Mouse (Mus musculus): ENCODE data around the gene Rassf8. TPM values are rescaled to one million over a fixed set of nuclear protein-coding genes. Genes with fewer than 3 reads are reported as not detected.

Rassf8 gene
- polyA plus RNA-seq, 1 experiment from 2014 or later, result 4.4 TPM

DNA sequence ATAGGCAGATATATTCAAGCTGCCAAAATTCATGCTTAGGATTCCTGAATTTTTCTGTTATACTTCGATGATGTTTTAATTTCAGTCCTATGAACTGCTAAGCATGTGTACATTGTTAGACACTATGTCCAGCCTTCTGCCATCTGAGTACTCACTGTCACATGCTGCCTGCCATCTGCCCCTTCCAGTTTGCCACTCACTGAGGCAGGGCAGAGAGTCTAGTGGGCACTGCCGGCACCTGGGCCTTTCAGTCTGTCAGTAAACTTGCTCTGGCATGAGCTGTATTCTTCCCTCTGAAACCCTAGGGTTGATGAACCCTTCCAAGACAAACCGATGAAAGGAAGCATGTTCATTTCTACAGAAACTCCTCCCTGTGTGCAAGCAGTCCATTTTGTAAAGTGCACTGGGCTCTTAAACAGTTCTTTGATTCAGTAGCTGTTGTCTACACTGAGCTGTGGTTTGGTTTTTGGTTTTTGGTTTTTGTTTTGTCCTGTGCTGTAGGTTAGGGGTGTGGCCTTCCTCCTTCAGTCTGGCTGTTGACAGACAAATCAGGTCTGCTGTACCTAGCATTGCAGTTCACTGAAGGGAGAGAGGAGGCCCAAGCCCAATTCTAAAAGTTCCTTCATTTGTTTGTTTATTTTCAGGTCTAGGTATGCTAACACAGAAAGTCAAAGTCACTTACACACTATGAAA, 55.4 kb downstream of the Rassf8 start:
- Histone ChIP-seq H3K27ac (replicated peaks; ENCODE audit: low read depth, low read length) (no peak overlapping the region), H3K9me3 (ENCODE audit: control insufficient read depth, low read length) (no peaks in the 10 kb centered on the region), H3K4me1 (ENCODE audit: control insufficient read depth, insufficient read depth, low read length) (0 out of 2 replicates have a peak, but pooled peaks cover 4% of the 10 kb centered on the region), H3K9ac (replicated peaks; ENCODE audit: low read length) (no peak overlapping the region), H3K36me3 (ENCODE audit: control insufficient read depth, insufficient read depth, low read length) (no peaks in the 10 kb centered on the region), H3K4me2 (ENCODE audit: low read length) (no peak overlapping the region), H3K4me3 (replicated peaks; ENCODE audit: low read depth, low read length) (no peak overlapping the region), H3K27me3 (ENCODE audit: control insufficient read depth, insufficient read depth, low read length) (no peaks in the 10 kb centered on the region)
- no peak for DNase-seq
- no peak for ATAC-seq (ENCODE audit: low FRiP score, low TSS enrichment)
- WGBS, result 87% methylated on average over 3 of the region's 3 CpGs

- Histone ChIP-seq H3K27ac (replicated peaks; ENCODE audit: low read depth, low read length) (no peak overlapping the region), H3K36me3 (ENCODE audit: control insufficient read depth, insufficient read depth, low read length) (no peaks in the 10 kb centered on the region), H3K9me3 (ENCODE audit: control insufficient read depth, low read length) (no peaks in the 10 kb centered on the region), H3K4me3 (replicated peaks; ENCODE audit: low read depth, low read length) (no peak overlapping the region), H3K4me2 (ENCODE audit: low read length) (no peak overlapping the region), H3K27me3 (ENCODE audit: control insufficient read depth, insufficient read depth, low read length) (no peaks in the 10 kb centered on the region), H3K4me1 (ENCODE audit: control insufficient read depth, insufficient read depth, low read length) (no peaks in the 10 kb centered on the region), H3K9ac (replicated peaks; ENCODE audit: low read length) (no peak overlapping the region)
- ATAC-seq (ENCODE audit: low FRiP score, low TSS enrichment) (no peak), DNase-seq (no peak)
- 88% methylated on average over 8 of the region's 8 CpGs for WGBS
Measured at GRCm38 (mm10) chr6:145802881-145803280, 56.3 kb downstream of the Rassf8 start.

DNA sequence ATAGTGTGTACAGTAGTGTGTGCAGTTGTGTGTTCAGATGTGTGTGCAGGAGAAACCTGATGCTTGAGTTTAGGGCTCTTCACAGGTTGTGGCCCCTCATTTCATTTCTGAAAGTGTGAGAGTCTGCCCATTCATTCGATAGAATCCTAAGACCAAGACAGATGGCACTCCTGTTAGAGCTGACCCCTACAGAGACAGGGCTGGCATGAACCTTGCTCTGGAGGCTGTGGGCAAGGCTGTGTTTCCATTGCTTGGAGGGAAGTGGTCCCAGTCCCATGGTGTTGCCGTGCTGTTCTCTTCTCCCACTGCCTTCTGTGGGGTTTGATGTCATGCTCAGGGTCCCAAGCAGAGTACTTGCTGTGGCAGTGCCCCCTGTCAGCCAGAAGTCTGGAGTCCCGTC, 57.7 kb downstream of the Rassf8 start:
- no peaks in the 10 kb centered on the region for H3K4me1 ChIP-seq (ENCODE audit: control insufficient read depth, insufficient read depth, low read length)
- no peak overlapping the region for H3K4me3 ChIP-seq (replicated peaks; ENCODE audit: low read depth, low read length)
- no peak overlapping the region for H3K27ac ChIP-seq (replicated peaks; ENCODE audit: low read depth, low read length)
- ATAC-seq (ENCODE audit: low FRiP score, low TSS enrichment) (no peak), DNase-seq (no peak)
- no peak overlapping the region for H3K9ac ChIP-seq (replicated peaks; ENCODE audit: low read length)
- H3K27me3 ChIP-seq (ENCODE audit: control insufficient read depth, insufficient read depth, low read length), result no peaks in the 10 kb centered on the region
- no peaks in the 10 kb centered on the region for H3K9me3 ChIP-seq (ENCODE audit: control insufficient read depth, low read length)
- H3K4me2 ChIP-seq (ENCODE audit: low read length), result no peak overlapping the region
- no peaks in the 10 kb centered on the region for H3K36me3 ChIP-seq (ENCODE audit: control insufficient read depth, insufficient read depth, low read length)
- 67% methylated on average over 3 of the region's 3 CpGs for WGBS

GRCm38 (mm10) chr6:145806784-145807183, 60.2 kb downstream of the Rassf8 start:
- Histone ChIP-seq H3K36me3 (ENCODE audit: control insufficient read depth, insufficient read depth, low read length) (no peaks in the 10 kb centered on the region), H3K27me3 (ENCODE audit: control insufficient read depth, insufficient read depth, low read length) (no peaks in the 10 kb centered on the region), H3K9ac (replicated peaks; ENCODE audit: low read length) (no peak overlapping the region), H3K4me1 (ENCODE audit: control insufficient read depth, insufficient read depth, low read length) (no peaks in the 10 kb centered on the region), H3K27ac (replicated peaks; ENCODE audit: low read depth, low read length) (no peak overlapping the region), H3K4me3 (replicated peaks; ENCODE audit: low read depth, low read length) (no peak overlapping the region), H3K9me3 (ENCODE audit: control insufficient read depth, low read length) (no peaks in the 10 kb centered on the region), H3K4me2 (ENCODE audit: low read length) (no peak overlapping the region)
- no peak for ATAC-seq (ENCODE audit: low FRiP score, low TSS enrichment)
- DNase-seq, result no peak
- 35% methylated on average over 2 of the region's 2 CpGs for WGBS

DNA sequence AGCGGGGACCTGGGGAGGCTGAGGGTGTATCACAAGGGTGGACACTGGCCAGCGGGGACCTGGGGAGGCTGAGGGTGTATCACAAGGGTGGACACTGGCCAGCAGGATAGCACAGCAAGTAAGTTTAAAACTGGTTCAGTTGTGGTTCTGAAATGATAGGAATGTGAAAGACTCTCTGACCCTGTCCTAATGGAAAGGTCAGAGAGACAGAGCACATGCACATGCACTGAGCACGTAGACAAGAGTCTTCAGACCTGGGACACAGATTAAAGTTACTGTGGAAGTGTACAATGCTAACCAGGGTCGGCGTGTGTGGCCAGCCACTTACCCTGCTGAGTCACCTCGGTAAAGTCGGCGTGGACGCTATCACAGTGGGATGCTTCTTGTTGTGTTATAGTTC, 61.4 kb downstream of the Rassf8 start:
- H3K4me2 ChIP-seq (ENCODE audit: low read length), result no peak overlapping the region
- no peaks in the 10 kb centered on the region for H3K9me3 ChIP-seq (ENCODE audit: control insufficient read depth, low read length)
- no peak for ATAC-seq (ENCODE audit: low FRiP score, low TSS enrichment)
- H3K4me3 ChIP-seq (replicated peaks; ENCODE audit: low read depth, low read length), result no peak overlapping the region
- H3K36me3 ChIP-seq (ENCODE audit: control insufficient read depth, insufficient read depth, low read length), result no peaks in the 10 kb centered on the region
- no peak overlapping the region for H3K9ac ChIP-seq (replicated peaks; ENCODE audit: low read length)
- no peak for DNase-seq
- H3K4me1 ChIP-seq (ENCODE audit: control insufficient read depth, insufficient read depth, low read length), result no peaks in the 10 kb centered on the region
- WGBS, result 90% methylated on average over 8 of the region's 9 CpGs
- no peaks in the 10 kb centered on the region for H3K27me3 ChIP-seq (ENCODE audit: control insufficient read depth, insufficient read depth, low read length)
- no peak overlapping the region for H3K27ac ChIP-seq (replicated peaks; ENCODE audit: low read depth, low read length)

- 85% methylated on average over 7 of the region's 7 CpGs for WGBS
- Histone ChIP-seq H3K27ac (replicated peaks; ENCODE audit: low read depth, low read length) (no peak overlapping the region), H3K9ac (replicated peaks; ENCODE audit: low read length) (no peak overlapping the region), H3K4me2 (ENCODE audit: low read length) (no peak overlapping the region), H3K36me3 (ENCODE audit: control insufficient read depth, insufficient read depth, low read length) (no peaks in the 10 kb centered on the region), H3K4me1 (ENCODE audit: control insufficient read depth, insufficient read depth, low read length) (no peaks in the 10 kb centered on the region), H3K27me3 (ENCODE audit: control insufficient read depth, insufficient read depth, low read length) (no peaks in the 10 kb centered on the region), H3K4me3 (replicated peaks; ENCODE audit: low read depth, low read length) (no peak overlapping the region), H3K9me3 (ENCODE audit: control insufficient read depth, low read length) (no peaks in the 10 kb centered on the region)
- no peak for DNase-seq
- ATAC-seq (ENCODE audit: low FRiP score, low TSS enrichment), result no peak
Measured at GRCm38 (mm10) chr6:145809566-145809965, 63.0 kb downstream of the Rassf8 start.

- Histone ChIP-seq H3K4me3 (replicated peaks; ENCODE audit: low read depth, low read length) (no peak overlapping the region), H3K9me3 (ENCODE audit: control insufficient read depth, low read length) (no peaks in the 10 kb centered on the region), H3K4me2 (ENCODE audit: low read length) (no peak overlapping the region), H3K27me3 (ENCODE audit: control insufficient read depth, insufficient read depth, low read length) (no peaks in the 10 kb centered on the region), H3K36me3 (ENCODE audit: control insufficient read depth, insufficient read depth, low read length) (no peaks in the 10 kb centered on the region), H3K9ac (replicated peaks; ENCODE audit: low read length) (no peak overlapping the region), H3K27ac (replicated peaks; ENCODE audit: low read depth, low read length) (no peak overlapping the region), H3K4me1 (ENCODE audit: control insufficient read depth, insufficient read depth, low read length) (no peaks in the 10 kb centered on the region)
- no peak for ATAC-seq (ENCODE audit: low FRiP score, low TSS enrichment)
- 89% methylated on average over 6 of the region's 6 CpGs for WGBS
- DNase-seq, result no peak
Measured at GRCm38 (mm10) chr6:145810015-145810414, 63.5 kb downstream of the Rassf8 start.

- ATAC-seq (ENCODE audit: low FRiP score, low TSS enrichment), result no peak
Measured at GRCm38 (mm10) chr6:145811174-145811573, 64.6 kb downstream of the Rassf8 start.

DNA sequence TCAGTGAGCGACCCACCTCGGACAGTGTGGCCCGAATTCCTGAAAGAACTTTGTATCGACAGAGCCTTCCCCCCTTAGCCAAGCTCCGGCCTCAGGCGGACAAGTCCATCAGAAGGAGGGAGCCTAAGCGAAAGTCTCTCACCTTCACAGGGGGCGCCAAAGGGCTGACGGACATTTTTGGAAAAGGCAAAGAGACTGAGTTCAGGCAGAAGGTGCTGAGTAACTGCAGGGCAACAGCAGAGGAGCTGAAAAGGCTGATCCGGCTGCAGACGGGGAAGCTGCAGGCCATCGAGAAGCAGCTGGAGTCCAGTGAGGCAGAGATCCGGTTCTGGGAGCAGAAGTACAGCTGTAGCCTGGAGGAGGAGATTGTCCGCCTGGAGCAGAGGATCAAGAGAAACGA, 68.7 kb downstream of the Rassf8 start:
- Histone ChIP-seq H3K36me3 (ENCODE audit: control insufficient read depth, insufficient read depth, low read length) (no peaks in the 10 kb centered on the region), H3K27me3 (ENCODE audit: control insufficient read depth, insufficient read depth, low read length) (no peaks in the 10 kb centered on the region), H3K4me1 (ENCODE audit: control insufficient read depth, insufficient read depth, low read length) (no peaks in the 10 kb centered on the region), H3K9ac (replicated peaks; ENCODE audit: low read length) (no peak overlapping the region), H3K4me3 (replicated peaks; ENCODE audit: low read depth, low read length) (no peak overlapping the region), H3K4me2 (ENCODE audit: low read length) (no peak overlapping the region), H3K27ac (replicated peaks; ENCODE audit: low read depth, low read length) (no peak overlapping the region), H3K9me3 (ENCODE audit: control insufficient read depth, low read length) (no peaks in the 10 kb centered on the region)
- DNase-seq, result peak; percentile 44
- ATAC-seq (ENCODE audit: low FRiP score, low TSS enrichment), result no peak
- WGBS, result 33% methylated on average over 15 of the region's 15 CpGs

More at GRCm38 (mm10) chr6:145811174-145811573, 64.6 kb downstream of the Rassf8 start:
- Histone ChIP-seq H3K4me3 (replicated peaks; ENCODE audit: low read depth, low read length) (no peak overlapping the region), H3K27me3 (ENCODE audit: control insufficient read depth, insufficient read depth, low read length) (no peaks in the 10 kb centered on the region), H3K4me2 (ENCODE audit: low read length) (no peak overlapping the region), H3K9ac (replicated peaks; ENCODE audit: low read length) (no peak overlapping the region), H3K9me3 (ENCODE audit: control insufficient read depth, low read length) (no peaks in the 10 kb centered on the region), H3K36me3 (ENCODE audit: control insufficient read depth, insufficient read depth, low read length) (no peaks in the 10 kb centered on the region), H3K4me1 (ENCODE audit: control insufficient read depth, insufficient read depth, low read length) (no peaks in the 10 kb centered on the region), H3K27ac (replicated peaks; ENCODE audit: low read depth, low read length) (no peak overlapping the region)
- no peak for DNase-seq
- 98% methylated on average over 1 of the region's 1 CpGs for WGBS
